Mouse (Mus musculus): ENCODE results near the gene Pkd1l2.

Pkd1l2 gene

GRCm38 (mm10) chr8:116952428-116952827 lies 129.8 kb downstream of the Pkd1l2 start:
- DNase-seq: no peak

GRCm38 (mm10) chr8:116951778-116952177 lies 130.5 kb downstream of the Pkd1l2 start:
- no peak for DNase-seq

- no peak for DNase-seq
Observed at GRCm38 (mm10) chr8:116951369-116951768, 130.9 kb downstream of the Pkd1l2 start.

- no peak for DNase-seq
Observed at GRCm38 (mm10) chr8:116947589-116947988, 134.7 kb downstream of the Pkd1l2 start.

- DNase-seq: no peak
Observed at GRCm38 (mm10) chr8:116946851-116947250, 135.4 kb downstream of the Pkd1l2 start.

GRCm38 (mm10) chr8:116946268-116946838 lies 135.9 kb downstream of the Pkd1l2 start:
- no peak for DNase-seq
